Mouse (Mus musculus) ES-Bruce4 (cell line): ENCODE data around the gene Rhoj.

Experiments
- CTCF ChIP-seq: IDR thresholded peaks from one replicate; pipeline ENCODE4 v1.8.1; 2011; ENCODE audit warnings: low read depth, low read length
- EP300 ChIP-seq: IDR thresholded peaks from 2 replicates; pipeline ENCODE4 v1.6.1; 2011; ENCODE audit warnings: low read depth, low read length; ENCODE audit not compliant: insufficient read depth
- POLR2A ChIP-seq: IDR thresholded peaks from one replicate; pipeline ENCODE4 v1.8.1; 2011; ENCODE audit warnings: low read length; ENCODE audit not compliant: insufficient read depth

- TF ChIP-seq CTCF: no peak
- TF ChIP-seq POLR2A: no peak
- no peak for TF ChIP-seq EP300
Measured at GRCm38 (mm10) chr12:75369418-75369851, 61.3 kb downstream of the Rhoj start.
